In the genomic region with DNA sequence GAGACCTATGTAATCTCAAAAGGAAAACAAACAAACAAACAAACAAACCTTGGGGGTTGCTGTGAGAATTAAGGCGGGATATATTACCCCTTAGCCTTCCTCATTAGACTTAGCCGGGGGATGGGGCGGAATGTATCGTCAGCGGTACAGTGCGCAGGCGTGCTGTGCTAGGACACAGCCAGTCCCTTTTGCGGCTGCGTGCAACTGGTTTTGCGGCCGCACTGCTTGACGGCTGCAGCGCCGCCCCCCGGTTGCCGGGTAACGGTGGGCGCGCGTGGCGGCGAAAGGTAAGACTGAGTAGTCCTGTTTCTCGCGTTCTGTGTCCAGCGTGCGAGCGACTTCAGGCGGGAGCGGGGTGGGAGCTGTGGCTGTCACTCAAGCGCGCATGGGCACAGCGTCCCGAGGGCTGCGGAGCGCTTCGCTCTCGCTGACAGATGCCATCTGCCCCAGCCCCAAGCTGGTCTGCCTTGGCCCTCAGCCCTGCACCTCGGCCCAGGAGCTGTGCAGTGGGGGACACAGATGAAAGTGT, we compare ENCODE assay signal across 8 mouse cellular contexts. TPM values are rescaled to one million over a fixed set of nuclear protein-coding genes. Genes with fewer than 3 reads are reported as not detected.
DNase-seq lines count a peak whose midpoint lies in the region; ATAC-seq lines count a peak whose summit lies in the region.

Gene Tsen2 (plus strand): TSS at position 223 of the 529 bp plus-strand sequence.

- peak; percentile 95 for ATAC-seq in inflammation-experienced regulatory T-cells, adult 6 months
- peak; percentile 91 for ATAC-seq in megakaryocyte-erythroid progenitor cell, adult 5-6 weeks (replicated peaks; ENCODE audit: low FRiP score, low TSS enrichment, poor library complexity, severe bottlenecking)

- intact Hi-C loops in gastrocnemius, postnatal 14 days (cut with DNase I; ENCODE audit: low total_unique reads): no loop called here
- intact Hi-C loops in left cerebral cortex, postnatal 10 days (cut with DNase I): no loop called here

- peak; percentile 99 for DNase-seq in adipocyte (ENCODE audit: low spot score)
- DNase-seq in embryo, embryonic 10 days (ENCODE audit: low spot score): peak; percentile 97
- peak; percentile 96 for DNase-seq in gastrocnemius, postnatal 14 days
- peak; percentile 96 to 97 for DNase-seq in left cerebral cortex, postnatal 10 days (ENCODE audit: extremely low spot score in 1 of 2, low spot score in 2 of 2)
- peak; percentile 97 for DNase-seq in right cerebral cortex, postnatal 25 days
- peak; percentile 96 to 97 for DNase-seq in urinary bladder, postnatal 4 days (ENCODE audit: low spot score in 2 of 2)

RNA-seq across cellular contexts. Expression of gene Tsen2, which starts in this region (rescaled TPM):
- total RNA-seq in gastrocnemius, postnatal 14 days (2021): 1 to 10 TPM; 6.0 to 7.4 TPM
- polyA plus RNA-seq in inflammation-experienced regulatory T-cells, adult 6 months (2017; shearing (Covaris generic)): 10 to 100 TPM in 2 of 3 experiments, 1 to 10 TPM in 1; 9.1 to 17.4 (median 14.2) TPM
- 10 to 100 TPM; 27.7 to 28.1 TPM for total RNA-seq in left cerebral cortex, postnatal 10 days (2021)
- total RNA-seq in megakaryocyte-erythroid progenitor cell, adult 5-6 weeks (2014; fragmentation: Nextera tagmentation): 18.7 and 27.8 TPM in 2 replicates
- total RNA-seq in megakaryocyte-erythroid progenitor cell, adult 5-6 weeks (2017): 31.5 and 35.8 TPM in 2 replicates

Comparison
In these comparisons a context has a peak if more than half of its experiments do, and no peak if none do; other contexts are left out.
1. Peak in every context shown above with its lines: DNase-seq and ATAC-seq.